Mouse (Mus musculus): ENCODE data around the gene Pax5. TPM values are rescaled to one million over a fixed set of nuclear protein-coding genes. Genes with fewer than 3 reads are reported as not detected.

The Pax5 gene
- polyA plus RNA-seq, 1 experiment = not detected

- TF ChIP-seq CTCF (IDR thresholded peaks at IDR 0.05; ENCODE audit: borderline replicate concordance, insufficient read depth, low read length) = no peak
- TF ChIP-seq POLR2A (IDR thresholded peaks at IDR 0.05; ENCODE audit: low read depth, low read length) = no peak
- H3K27ac ChIP-seq (ENCODE audit: insufficient read depth, low read length) = no peak overlapping the region
- no peaks in the 10 kb centered on the region for H3K4me1 ChIP-seq (ENCODE audit: control insufficient read depth, insufficient read depth, low read length)
- no peak overlapping the region for H3K4me3 ChIP-seq (ENCODE audit: insufficient read depth, low read length)
Observed at GRCm38 (mm10) chr4:44556586-44557281, 153.6 kb downstream of the Pax5 start.

- no peak overlapping the region for H3K27ac ChIP-seq (ENCODE audit: insufficient read depth, low read length)
- no peak for TF ChIP-seq POLR2A (IDR thresholded peaks at IDR 0.05; ENCODE audit: low read depth, low read length)
- no peak for TF ChIP-seq CTCF (IDR thresholded peaks at IDR 0.05; ENCODE audit: borderline replicate concordance, insufficient read depth, low read length)
- no peak overlapping the region for H3K4me3 ChIP-seq (ENCODE audit: insufficient read depth, low read length)
- H3K4me1 ChIP-seq (ENCODE audit: control insufficient read depth, insufficient read depth, low read length) = no peaks in the 10 kb centered on the region
Observed at GRCm38 (mm10) chr4:44555576-44555975, 154.7 kb downstream of the Pax5 start.

GRCm38 (mm10) chr4:44551470-44551869 lies 158.8 kb downstream of the Pax5 start:
- Histone ChIP-seq H3K4me1 (ENCODE audit: control insufficient read depth, insufficient read depth, low read length) (no peaks in the 10 kb centered on the region), H3K27ac (ENCODE audit: insufficient read depth, low read length) (no peak overlapping the region), H3K4me3 (ENCODE audit: insufficient read depth, low read length) (no peak overlapping the region)
- TF ChIP-seq CTCF (IDR thresholded peaks at IDR 0.05; ENCODE audit: borderline replicate concordance, insufficient read depth, low read length) = no peak
- no peak for TF ChIP-seq POLR2A (IDR thresholded peaks at IDR 0.05; ENCODE audit: low read depth, low read length)

- no peaks in the 10 kb centered on the region for H3K4me1 ChIP-seq (ENCODE audit: control insufficient read depth, insufficient read depth, low read length)
- H3K27ac ChIP-seq (ENCODE audit: insufficient read depth, low read length) = no peak overlapping the region
- TF ChIP-seq POLR2A (IDR thresholded peaks at IDR 0.05; ENCODE audit: low read depth, low read length) (no peak), CTCF (IDR thresholded peaks at IDR 0.05; ENCODE audit: borderline replicate concordance, insufficient read depth, low read length) (no peak)
- H3K4me3 ChIP-seq (ENCODE audit: insufficient read depth, low read length) = no peak overlapping the region
Observed at GRCm38 (mm10) chr4:44549029-44549428, 161.3 kb downstream of the Pax5 start.

- Histone ChIP-seq H3K27ac (ENCODE audit: insufficient read depth, low read length) (no peak overlapping the region), H3K4me1 (ENCODE audit: control insufficient read depth, insufficient read depth, low read length) (no peaks in the 10 kb centered on the region), H3K4me3 (ENCODE audit: insufficient read depth, low read length) (no peak overlapping the region)
- TF ChIP-seq POLR2A (IDR thresholded peaks at IDR 0.05; ENCODE audit: low read depth, low read length) (no peak), CTCF (IDR thresholded peaks at IDR 0.05; ENCODE audit: borderline replicate concordance, insufficient read depth, low read length) (no peak)
Observed at GRCm38 (mm10) chr4:44545669-44546068, 164.6 kb downstream of the Pax5 start.

- no peak for TF ChIP-seq POLR2A (IDR thresholded peaks at IDR 0.05; ENCODE audit: low read depth, low read length)
- TF ChIP-seq CTCF (IDR thresholded peaks at IDR 0.05; ENCODE audit: borderline replicate concordance, insufficient read depth, low read length) = no peak
- H3K4me1 ChIP-seq (ENCODE audit: control insufficient read depth, insufficient read depth, low read length) = no peaks in the 10 kb centered on the region
- no peak overlapping the region for H3K4me3 ChIP-seq (ENCODE audit: insufficient read depth, low read length)
- H3K27ac ChIP-seq (ENCODE audit: insufficient read depth, low read length) = no peak overlapping the region
Observed at GRCm38 (mm10) chr4:44544495-44544894, 165.8 kb downstream of the Pax5 start.

GRCm38 (mm10) chr4:44543880-44544279 lies 166.4 kb downstream of the Pax5 start:
- Histone ChIP-seq H3K27ac (ENCODE audit: insufficient read depth, low read length) (no peak overlapping the region), H3K4me1 (ENCODE audit: control insufficient read depth, insufficient read depth, low read length) (no peaks in the 10 kb centered on the region), H3K4me3 (ENCODE audit: insufficient read depth, low read length) (no peak overlapping the region)
- TF ChIP-seq CTCF (IDR thresholded peaks at IDR 0.05; ENCODE audit: borderline replicate concordance, insufficient read depth, low read length) (no peak), POLR2A (IDR thresholded peaks at IDR 0.05; ENCODE audit: low read depth, low read length) (no peak)

GRCm38 (mm10) chr4:44542101-44542500 lies 168.2 kb downstream of the Pax5 start:
- TF ChIP-seq POLR2A (IDR thresholded peaks at IDR 0.05; ENCODE audit: low read depth, low read length) (no peak), CTCF (IDR thresholded peaks at IDR 0.05; ENCODE audit: borderline replicate concordance, insufficient read depth, low read length) (no peak)
- Histone ChIP-seq H3K27ac (ENCODE audit: insufficient read depth, low read length) (no peak overlapping the region), H3K4me3 (ENCODE audit: insufficient read depth, low read length) (no peak overlapping the region), H3K4me1 (ENCODE audit: control insufficient read depth, insufficient read depth, low read length) (no peaks in the 10 kb centered on the region)

GRCm38 (mm10) chr4:44538488-44538887 lies 171.8 kb downstream of the Pax5 start:
- TF ChIP-seq CTCF (IDR thresholded peaks at IDR 0.05; ENCODE audit: borderline replicate concordance, insufficient read depth, low read length) (no peak), POLR2A (IDR thresholded peaks at IDR 0.05; ENCODE audit: low read depth, low read length) (no peak)
- Histone ChIP-seq H3K4me1 (ENCODE audit: control insufficient read depth, insufficient read depth, low read length) (no peaks in the 10 kb centered on the region), H3K4me3 (ENCODE audit: insufficient read depth, low read length) (no peak overlapping the region), H3K27ac (ENCODE audit: insufficient read depth, low read length) (no peak overlapping the region)

- Histone ChIP-seq H3K27ac (ENCODE audit: insufficient read depth, low read length) (no peak overlapping the region), H3K4me1 (ENCODE audit: control insufficient read depth, insufficient read depth, low read length) (no peaks in the 10 kb centered on the region), H3K4me3 (ENCODE audit: insufficient read depth, low read length) (no peak overlapping the region)
- no peak for TF ChIP-seq POLR2A (IDR thresholded peaks at IDR 0.05; ENCODE audit: low read depth, low read length)
- no peak for TF ChIP-seq CTCF (IDR thresholded peaks at IDR 0.05; ENCODE audit: borderline replicate concordance, insufficient read depth, low read length)
Observed at GRCm38 (mm10) chr4:44536794-44537193, 173.5 kb downstream of the Pax5 start.

All from embryonic fibroblast, embryonic 13.5 days (primary cell).